ENCODE assay signal across 9 mouse cellular contexts in genomic region chr1:11414560-11414959, GRCm38 (mm10). TPM values are rescaled to one million over a fixed set of nuclear protein-coding genes. Genes with fewer than 3 reads are reported as not detected.
A peak's percentile ranks its signal among the peaks of the same experiment; 100 is the strongest.
DNase-seq lines count a peak whose midpoint lies in the region; ATAC-seq and TF ChIP-seq lines count a peak whose summit lies in the region.
"Had no signal": no experiment of that assay in that cellular context is flagged by ENCODE, and none has a peak within 500 bp of the region (broad histone marks: within the 10 kb centered on the region; RNA-seq: fewer than 3 reads in every experiment).

No protein-coding gene starts in this region.

- DNase-seq in lung, adult 2 months = no peak
- peak; percentile 72 to 81 for DNase-seq in cerebellum, postnatal 25 days
- no peak for DNase-seq in hindbrain, embryonic 10.5 days (ENCODE audit: low spot score)
- DNase-seq in lung, postnatal 36 days = peak; percentile 2
- no peak for DNase-seq in urinary bladder, postnatal 4 days (ENCODE audit: low spot score in 2 of 2)
- no peak for DNase-seq in spleen, postnatal 10 days (ENCODE audit: low spot score in 2 of 2)

- 0 out of 2 replicates have a peak, but pooled peaks have one; percentile 5 for ATAC-seq in lung, embryonic 15.5 days (ENCODE audit: borderline replicate concordance, extremely low read depth, low FRiP score, low TSS enrichment)
- no peak for ATAC-seq in megakaryocyte-erythroid progenitor cell, adult 5-6 weeks (replicated peaks; ENCODE audit: low FRiP score, low TSS enrichment, poor library complexity, severe bottlenecking)

- peaks cover 5% of the 10 kb centered on the region; the same call in 1 of the 2 replicates for H3K4me1 ChIP-seq in lung, embryonic 15.5 days
- no peaks in the 10 kb centered on the region for H3K4me1 ChIP-seq in lung, adult 2 months (ENCODE audit: control insufficient read depth, insufficient read depth, low read length)
- peaks cover 11% of the 10 kb centered on the region; the same call in 1 of the 2 replicates for H3K4me1 ChIP-seq in hindbrain, embryonic 10.5 days (replicated peaks)

- no peak for TF ChIP-seq CTCF in lung, adult 2 months (IDR thresholded peaks at IDR 0.05; ENCODE audit: insufficient read depth, low read length)

- H3K4me2 ChIP-seq in lung, embryonic 15.5 days = peak overlapping the region; percentile 95

- peaks cover 12% of the 10 kb centered on the region; the same call in 1 of the 2 replicates for H3K27me3 ChIP-seq in lung, embryonic 15.5 days
- H3K27me3 ChIP-seq in hindbrain, embryonic 10.5 days (ENCODE audit: insufficient read depth, poor library complexity, severe bottlenecking) = peaks cover 30% of the 10 kb centered on the region

- H3K9me3 ChIP-seq in lung, embryonic 15.5 days = no peaks in the 10 kb centered on the region
- H3K9me3 ChIP-seq in hindbrain, embryonic 10.5 days = no peaks in the 10 kb centered on the region

- H3K9ac ChIP-seq in lung, embryonic 15.5 days = peak overlapping the region; percentile 37

- no peak for TF ChIP-seq POLR2A in lung, adult 2 months (IDR thresholded peaks at IDR 0.05; ENCODE audit: borderline replicate concordance, extremely low read depth, low read depth, low read length)

- H3K4me3 ChIP-seq in lung, embryonic 15.5 days = peak overlapping the region; percentile 47
- H3K4me3 ChIP-seq in lung, adult 2 months (replicated peaks; ENCODE audit: extremely low read depth, low read depth, low read length) = no peak overlapping the region
- H3K4me3 ChIP-seq in hindbrain, embryonic 10.5 days = peak overlapping the region; percentile 61

- no peaks in the 10 kb centered on the region for H3K36me3 ChIP-seq in lung, embryonic 15.5 days
- H3K36me3 ChIP-seq in hindbrain, embryonic 10.5 days = no peaks in the 10 kb centered on the region

- no peak overlapping the region for H3K27ac ChIP-seq in lung, embryonic 15.5 days
- peak overlapping the region; percentile 79 for H3K27ac ChIP-seq in hindbrain, embryonic 10.5 days

- under 1% methylated on average over 9 of the region's 9 CpGs for WGBS in lung, embryonic 15.5 days
- 7% methylated on average over 9 of the region's 9 CpGs for WGBS in lung, adult 2 months
- WGBS in hindbrain, embryonic 10.5 days = 1% methylated on average over 9 of the region's 9 CpGs

RNA-seq across cellular contexts. Expression of gene A830018L16Rik, which starts 0.7 kb away (rescaled TPM):
- 0.39 and 0.77 TPM in 2 replicates for polyA plus RNA-seq in lung, embryonic 15.5 days (2015; fragmentation: Nextera tagmentation; extraction: Ambion mirVana)
- polyA plus RNA-seq in lung, adult 2 months (2012; rRNA removed) = 2.6 and 2.9 TPM in 2 replicates
- 1.3 and 1.6 TPM in 2 replicates for polyA plus RNA-seq in hindbrain, embryonic 10.5 days (2016; fragmentation: Nextera tagmentation; extraction: Ambion mirVana)
- not detected in 2 replicates for total RNA-seq in megakaryocyte-erythroid progenitor cell, adult 5-6 weeks (2014; fragmentation: Nextera tagmentation)
- total RNA-seq in megakaryocyte-erythroid progenitor cell, adult 5-6 weeks (2017) = not detected in 2 replicates
- polyA plus RNA-seq: liver, embryonic 16.5 days had no signal

Comparison
In these comparisons a context has a peak if more than half of its experiments do, and no peak if none do; other contexts are left out.
1. DNase-seq: peak in cerebellum, postnatal 25 days (2 of 2) and lung, postnatal 36 days (single experiment); none in lung, adult 2 months (single experiment), hindbrain, embryonic 10.5 days (single experiment), urinary bladder, postnatal 4 days (0 of 2) and spleen, postnatal 10 days (0 of 2).